Mouse (Mus musculus) ES-Bruce4 (cell line): ENCODE data around the gene Thrap3. TPM values are rescaled to one million over a fixed set of nuclear protein-coding genes. Genes with fewer than 3 reads are reported as not detected.

Experiments
- H3K27ac ChIP-seq: 2 replicates; pipeline ENCODE4 v1.5.1; 2012; ENCODE audit warnings: low read length, inconsistent platforms; ENCODE audit not compliant: insufficient read depth
- H3K27me3 ChIP-seq: 2 replicates; pipeline ENCODE4 v1.6.1; 2012; ENCODE audit warnings: mild to moderate bottlenecking, low read length, inconsistent platforms; ENCODE audit not compliant: control insufficient read depth, poor library complexity, insufficient read depth, severe bottlenecking
- H3K36me3 ChIP-seq: 2 replicates; pipeline ENCODE4 v1.6.1; 2012; ENCODE audit warnings: inconsistent platforms, mild to moderate bottlenecking, low read length, moderate library complexity; ENCODE audit not compliant: control insufficient read depth, poor library complexity, insufficient read depth, severe bottlenecking
- H3K4me1 ChIP-seq: one replicate; pipeline ENCODE4 v1.8.1; 2011; ENCODE audit warnings: low read length; ENCODE audit not compliant: control insufficient read depth, insufficient read depth
- H3K4me3 ChIP-seq: 2 replicates; pipeline ENCODE4 v1.5.1; 2011; ENCODE audit warnings: low read depth, mild to moderate bottlenecking, low read length
- H3K9ac ChIP-seq: 2 replicates; pipeline ENCODE4 v1.6.1; 2012; ENCODE audit warnings: low read depth, mild to moderate bottlenecking, inconsistent platforms; ENCODE audit not compliant: poor library complexity, severe bottlenecking
- H3K9me3 ChIP-seq: replicated peaks from 2 replicates; pipeline ENCODE4 v1.6.1; 2012; ENCODE audit warnings: mild to moderate bottlenecking, low read length, inconsistent platforms; ENCODE audit not compliant: control insufficient read depth, poor library complexity, insufficient read depth, severe bottlenecking
- CTCF ChIP-seq: IDR thresholded peaks from one replicate; pipeline ENCODE4 v1.8.1; 2011; ENCODE audit warnings: low read depth, low read length
- EP300 ChIP-seq: IDR thresholded peaks from 2 replicates; pipeline ENCODE4 v1.6.1; 2011; ENCODE audit warnings: low read depth, low read length; ENCODE audit not compliant: insufficient read depth
- POLR2A ChIP-seq: IDR thresholded peaks from one replicate; pipeline ENCODE4 v1.8.1; 2011; ENCODE audit warnings: low read length; ENCODE audit not compliant: insufficient read depth
- polyA plus RNA-seq: library from polyadenylated mRNA; stranded (reverse); fragments of >200 nt; gene quantifications from 2 replicates; pipeline ENCODE4 v1.2.4, GENCODE M21; 2011; ENCODE audit warnings: low read depth; ENCODE audit not compliant: missing spikeins, insufficient read depth, insufficient read length

Gene Thrap3
- polyA plus RNA-seq, 1 experiment: 495 TPM

DNA sequence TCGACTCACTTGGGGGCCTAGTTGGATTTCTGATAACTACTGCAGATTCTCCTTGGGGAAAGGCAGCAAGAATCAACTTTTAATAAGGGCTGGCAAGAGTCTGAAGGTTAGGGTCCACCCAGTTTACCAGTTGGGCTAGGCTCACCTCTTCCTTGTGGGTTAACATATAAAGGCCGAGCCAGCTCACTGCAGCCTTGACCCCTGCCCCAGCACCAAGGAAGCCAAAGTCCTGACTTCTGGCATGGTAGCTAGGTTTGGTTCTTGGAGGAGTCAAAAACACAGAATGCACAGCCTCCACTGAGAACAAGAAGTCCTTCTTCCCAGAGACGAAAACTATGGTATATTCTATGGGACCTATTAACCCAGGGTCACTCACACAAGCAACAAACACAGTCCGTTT lies 38.9 kb downstream of the Thrap3 start:
- Histone ChIP-seq H3K36me3 (peaks cover 18% of the 10 kb centered on the region), H3K9me3 (no peaks in the 10 kb centered on the region), H3K9ac (peak overlapping the region; percentile 57), H3K27ac (peak overlapping the region; percentile 18), H3K4me3 (no peak overlapping the region), H3K27me3 (no peaks in the 10 kb centered on the region), H3K4me1 (peaks cover 2% of the 10 kb centered on the region)
- TF ChIP-seq EP300 (no peak), POLR2A (no peak), CTCF (no peak)

GRCm38 (mm10) chr4:126163067-126163659 lies 39.4 kb downstream of the Thrap3 start, which contains the start of gene Sh3d21:
TSS of gene Sh3d21 (minus strand) at chr4:126163491.
- H3K9me3 ChIP-seq: no peaks in the 10 kb centered on the region
- H3K9ac ChIP-seq: peak within 1 kb of the TSS; percentile 57
- H3K36me3 ChIP-seq: peaks cover 13% of the 10 kb centered on the region
- H3K27me3 ChIP-seq: no peaks in the 10 kb centered on the region
- peak within 1 kb of the TSS; percentile 18 for H3K27ac ChIP-seq
- TF ChIP-seq CTCF: no peak
- no peak for TF ChIP-seq EP300
- TF ChIP-seq POLR2A: no peak
- peak within 1 kb of the TSS; percentile 64 for H3K4me3 ChIP-seq
- peaks cover 2% of the 10 kb centered on the region for H3K4me1 ChIP-seq

GRCm38 (mm10) chr4:126162544-126163066 lies 40.0 kb downstream of the Thrap3 start:
- TF ChIP-seq EP300: 0 out of 2 replicates have a peak, but pooled peaks have one; percentile 12
- no peak for TF ChIP-seq POLR2A
- H3K9ac ChIP-seq: peak overlapping the region; percentile 57
- peak overlapping the region; percentile 18; the same call in 1 of the 2 replicates for H3K27ac ChIP-seq
- no peaks in the 10 kb centered on the region for H3K9me3 ChIP-seq
- H3K27me3 ChIP-seq: no peaks in the 10 kb centered on the region
- peaks cover 2% of the 10 kb centered on the region for H3K4me1 ChIP-seq
- H3K4me3 ChIP-seq: peak overlapping the region; percentile 64
- H3K36me3 ChIP-seq: peaks cover 8% of the 10 kb centered on the region

DNA sequence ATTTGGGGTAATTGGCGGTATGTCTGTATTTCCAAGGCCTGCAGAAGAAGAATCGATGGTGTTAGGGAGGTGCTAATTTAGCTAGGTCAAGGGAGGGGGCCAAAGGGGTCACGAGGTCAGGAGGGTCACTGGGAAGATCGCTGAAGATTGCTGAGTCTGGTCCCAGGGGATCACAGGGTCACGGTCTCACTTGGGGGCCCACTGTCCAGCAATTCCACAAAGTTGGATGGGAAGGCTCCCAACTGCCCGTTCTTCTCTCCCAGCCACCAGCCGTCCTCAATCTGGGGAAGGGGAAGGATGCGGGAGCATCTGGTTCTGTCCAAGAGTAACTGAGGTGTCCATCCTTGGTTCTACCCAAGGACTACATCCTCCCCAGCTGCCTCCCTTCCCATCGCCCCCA lies 40.6 kb downstream of the Thrap3 start:
- peak overlapping the region; percentile 57 for H3K9ac ChIP-seq
- H3K36me3 ChIP-seq: peaks cover 6% of the 10 kb centered on the region
- peak overlapping the region; percentile 64 for H3K4me3 ChIP-seq
- H3K4me1 ChIP-seq: peaks cover 2% of the 10 kb centered on the region
- H3K27me3 ChIP-seq: no peaks in the 10 kb centered on the region
- H3K27ac ChIP-seq: no peak overlapping the region
- TF ChIP-seq EP300: no peak
- TF ChIP-seq POLR2A: no peak
- no peak for TF ChIP-seq CTCF
- no peaks in the 10 kb centered on the region for H3K9me3 ChIP-seq

GRCm38 (mm10) chr4:126161456-126161855 lies 41.1 kb downstream of the Thrap3 start:
- peaks cover under 1% of the 10 kb centered on the region for H3K36me3 ChIP-seq
- H3K27ac ChIP-seq: no peak overlapping the region
- no peak overlapping the region for H3K9ac ChIP-seq
- TF ChIP-seq EP300: no peak
- no peak for TF ChIP-seq POLR2A
- TF ChIP-seq CTCF: no peak
- no peaks in the 10 kb centered on the region for H3K27me3 ChIP-seq
- H3K9me3 ChIP-seq: no peaks in the 10 kb centered on the region
- H3K4me1 ChIP-seq: peaks cover 2% of the 10 kb centered on the region
- H3K4me3 ChIP-seq: no peak overlapping the region

DNA sequence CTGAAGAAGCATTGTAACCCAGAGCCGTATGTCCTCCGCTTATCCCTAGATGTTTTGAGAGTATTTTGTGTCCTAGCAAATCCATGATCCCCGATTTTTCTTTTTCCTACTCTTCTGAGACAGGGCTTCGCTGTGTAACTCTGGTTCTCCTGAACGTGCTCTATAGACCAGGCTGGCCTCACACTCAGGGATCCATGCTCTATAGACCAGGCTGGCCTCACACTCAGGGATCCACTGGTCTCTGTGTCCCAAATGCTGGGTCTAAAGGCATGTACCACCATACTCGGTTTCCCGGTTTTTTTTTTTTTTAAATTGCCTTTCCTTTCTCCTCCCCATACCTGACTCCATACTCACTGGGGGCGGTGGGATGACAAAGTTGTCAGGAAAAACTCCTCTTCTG lies 41.6 kb downstream of the Thrap3 start:
- no peaks in the 10 kb centered on the region for H3K9me3 ChIP-seq
- no peak for TF ChIP-seq EP300
- no peak for TF ChIP-seq POLR2A
- no peak for TF ChIP-seq CTCF

More for the DNA sequence above, 41.6 kb downstream of the Thrap3 start:
- Histone ChIP-seq H3K36me3 (no peaks in the 10 kb centered on the region; the same call in 1 of the 2 replicates), H3K27me3 (no peaks in the 10 kb centered on the region), H3K4me3 (no peak overlapping the region), H3K4me1 (peaks cover 2% of the 10 kb centered on the region), H3K27ac (no peak overlapping the region), H3K9ac (no peak overlapping the region)
